Mouse (Mus musculus) stomach, postnatal 0 days (tissue): ENCODE results near the gene Mgat4e.

Experiments used
- CTCF ChIP-seq: IDR thresholded peaks from 2 replicates; pipeline ENCODE4 v1.5.1; 2016; ENCODE audit warnings: antibody characterized with exemption, low read depth, mild to moderate bottlenecking, moderate library complexity
- EP300 ChIP-seq: optimal IDR thresholded peaks from 2 replicates; pipeline ENCODE3; 2016; ENCODE audit warnings: antibody characterized with exemption

- TF ChIP-seq EP300, result no peak
- no peak for TF ChIP-seq CTCF
These were observed 9.0 kb upstream of the Mgat4e start for GRCm38 (mm10) chr1:134558511-134558910.
